Mouse (Mus musculus): ENCODE data around the gene Sh3bp5. TPM values are rescaled to one million over a fixed set of nuclear protein-coding genes. Genes with fewer than 3 reads are reported as not detected.
A peak's percentile ranks its signal among the peaks of the same experiment; 100 is the strongest.

Gene Sh3bp5
- polyA plus RNA-seq, 1 experiment = 0.12 TPM

- Histone ChIP-seq H3K27me3 (ENCODE audit: control insufficient read depth) (no peaks in the 10 kb centered on the region), H3K9me3 (ENCODE audit: control insufficient read depth, low read length) (no peaks in the 10 kb centered on the region), H3K4me3 (replicated peaks) (peak within 1 kb of the TSS; percentile 60), H3K36me3 (ENCODE audit: control insufficient read depth) (no peaks in the 10 kb centered on the region), H3K4me1 (ENCODE audit: control insufficient read depth) (peaks cover 32% of the 10 kb centered on the region)
- no peak for TF ChIP-seq GATA1 (IDR thresholded peaks at IDR 0.05; ENCODE audit: low read length)
- no peak for TF ChIP-seq TAL1 (IDR thresholded peaks at IDR 0.05; ENCODE audit: low read length)
Measured at GRCm38 (mm10) chr14:31323849-31324792, 111.8 kb downstream of the Sh3bp5 start, which contains the start of gene Dnah1. Dnah1 (minus strand) TSS chr14:31323896.

- H3K4me1 ChIP-seq (ENCODE audit: control insufficient read depth) = peaks cover 42% of the 10 kb centered on the region
- H3K36me3 ChIP-seq (ENCODE audit: control insufficient read depth) = no peaks in the 10 kb centered on the region
- no peaks in the 10 kb centered on the region for H3K27me3 ChIP-seq (ENCODE audit: control insufficient read depth)
- no peaks in the 10 kb centered on the region for H3K9me3 ChIP-seq (ENCODE audit: control insufficient read depth, low read length)
- peak overlapping the region; percentile 60 for H3K4me3 ChIP-seq (replicated peaks)
- TF ChIP-seq TAL1 (IDR thresholded peaks at IDR 0.05; ENCODE audit: low read length) (no peak), GATA1 (IDR thresholded peaks at IDR 0.05; ENCODE audit: low read length) (no peak)
Measured at GRCm38 (mm10) chr14:31323189-31323588, 112.7 kb downstream of the Sh3bp5 start.

- peaks cover 48% of the 10 kb centered on the region for H3K4me1 ChIP-seq (ENCODE audit: control insufficient read depth)
- TF ChIP-seq TAL1 (IDR thresholded peaks at IDR 0.05; ENCODE audit: low read length) (no peak), GATA1 (IDR thresholded peaks at IDR 0.05; ENCODE audit: low read length) (no peak)
- no peaks in the 10 kb centered on the region for H3K36me3 ChIP-seq (ENCODE audit: control insufficient read depth)
- no peaks in the 10 kb centered on the region for H3K9me3 ChIP-seq (ENCODE audit: control insufficient read depth, low read length)
- H3K4me3 ChIP-seq (replicated peaks) = no peak overlapping the region
- no peaks in the 10 kb centered on the region for H3K27me3 ChIP-seq (ENCODE audit: control insufficient read depth)
Measured at GRCm38 (mm10) chr14:31322191-31322590, 113.7 kb downstream of the Sh3bp5 start.

- Histone ChIP-seq H3K4me3 (replicated peaks) (no peak overlapping the region), H3K4me1 (ENCODE audit: control insufficient read depth) (peaks cover 55% of the 10 kb centered on the region), H3K36me3 (ENCODE audit: control insufficient read depth) (no peaks in the 10 kb centered on the region), H3K27me3 (ENCODE audit: control insufficient read depth) (no peaks in the 10 kb centered on the region), H3K9me3 (ENCODE audit: control insufficient read depth, low read length) (no peaks in the 10 kb centered on the region)
- TF ChIP-seq TAL1 (IDR thresholded peaks at IDR 0.05; ENCODE audit: low read length) = no peak
- TF ChIP-seq GATA1 (IDR thresholded peaks at IDR 0.05; ENCODE audit: low read length) = no peak
Measured at GRCm38 (mm10) chr14:31321181-31321580, 114.7 kb downstream of the Sh3bp5 start.

- Histone ChIP-seq H3K4me1 (ENCODE audit: control insufficient read depth) (peaks cover 55% of the 10 kb centered on the region), H3K9me3 (ENCODE audit: control insufficient read depth, low read length) (no peaks in the 10 kb centered on the region), H3K4me3 (replicated peaks) (no peak overlapping the region), H3K36me3 (ENCODE audit: control insufficient read depth) (no peaks in the 10 kb centered on the region), H3K27me3 (ENCODE audit: control insufficient read depth) (peaks cover 4% of the 10 kb centered on the region; the same call in 1 of the 2 replicates)
- no peak for TF ChIP-seq GATA1 (IDR thresholded peaks at IDR 0.05; ENCODE audit: low read length)
- TF ChIP-seq TAL1 (IDR thresholded peaks at IDR 0.05; ENCODE audit: low read length) = no peak
Measured at GRCm38 (mm10) chr14:31319546-31319945, 116.3 kb downstream of the Sh3bp5 start.

- peaks cover 40% of the 10 kb centered on the region for H3K4me1 ChIP-seq (ENCODE audit: control insufficient read depth)
- H3K27me3 ChIP-seq (ENCODE audit: control insufficient read depth) = peaks cover 4% of the 10 kb centered on the region; the same call in 1 of the 2 replicates
- no peak overlapping the region for H3K4me3 ChIP-seq (replicated peaks)
- no peaks in the 10 kb centered on the region for H3K9me3 ChIP-seq (ENCODE audit: control insufficient read depth, low read length)
- TF ChIP-seq TAL1 (IDR thresholded peaks at IDR 0.05; ENCODE audit: low read length) (no peak), GATA1 (IDR thresholded peaks at IDR 0.05; ENCODE audit: low read length) (no peak)
- H3K36me3 ChIP-seq (ENCODE audit: control insufficient read depth) = no peaks in the 10 kb centered on the region
Measured at GRCm38 (mm10) chr14:31317754-31318153, 118.1 kb downstream of the Sh3bp5 start.

GRCm38 (mm10) chr14:31316613-31317012 is 119.3 kb downstream of the Sh3bp5 start:
- H3K9me3 ChIP-seq (ENCODE audit: control insufficient read depth, low read length) = no peaks in the 10 kb centered on the region
- H3K4me3 ChIP-seq (replicated peaks) = no peak overlapping the region
- H3K36me3 ChIP-seq (ENCODE audit: control insufficient read depth) = no peaks in the 10 kb centered on the region
- H3K4me1 ChIP-seq (ENCODE audit: control insufficient read depth) = peaks cover 40% of the 10 kb centered on the region
- TF ChIP-seq GATA1 (IDR thresholded peaks at IDR 0.05; ENCODE audit: low read length) (no peak), TAL1 (IDR thresholded peaks at IDR 0.05; ENCODE audit: low read length) (no peak)
- H3K27me3 ChIP-seq (ENCODE audit: control insufficient read depth) = peaks cover 4% of the 10 kb centered on the region; the same call in 1 of the 2 replicates

- Histone ChIP-seq H3K4me1 (ENCODE audit: control insufficient read depth) (peaks cover 25% of the 10 kb centered on the region), H3K9me3 (ENCODE audit: control insufficient read depth, low read length) (no peaks in the 10 kb centered on the region), H3K36me3 (ENCODE audit: control insufficient read depth) (no peaks in the 10 kb centered on the region), H3K4me3 (replicated peaks) (no peak overlapping the region), H3K27me3 (ENCODE audit: control insufficient read depth) (peaks cover 4% of the 10 kb centered on the region; the same call in 1 of the 2 replicates)
- TF ChIP-seq TAL1 (IDR thresholded peaks at IDR 0.05; ENCODE audit: low read length) (no peak), GATA1 (IDR thresholded peaks at IDR 0.05; ENCODE audit: low read length) (no peak)
Measured at GRCm38 (mm10) chr14:31313192-31313591, 122.7 kb downstream of the Sh3bp5 start.

Other genes starting within 250 kb of the Sh3bp5 start
- 0.14 and 0.18 TPM in 2 replicates for gene Tnnc1, start 227.8 kb downstream of the Sh3bp5 start, polyA plus RNA-seq (2012)
- gene Nisch, start 219.1 kb downstream of the Sh3bp5 start, polyA plus RNA-seq (2012) = 8.6 and 10.6 TPM in 2 replicates
- gene Sema3g, start 218.2 kb downstream of the Sh3bp5 start, polyA plus RNA-seq (2012) = not detected in 2 replicates
- gene Phf7, start 184.8 kb downstream of the Sh3bp5 start, polyA plus RNA-seq (2012) = 0.21 and 0.27 TPM in 2 replicates
- 6.7 and 6.9 TPM in 2 replicates for gene Bap1, start 184.6 kb downstream of the Sh3bp5 start, polyA plus RNA-seq (2012)
- 0.01 TPM in 1 of 2 replicates, not detected in the other for gene Dnah1, start 112.2 kb downstream of the Sh3bp5 start, polyA plus RNA-seq (2012)
- gene Capn7, start 99.4 kb downstream of the Sh3bp5 start, polyA plus RNA-seq (2012) = 0.11 and 0.19 TPM in 2 replicates
- gene Eaf1, start 58.3 kb upstream of the Sh3bp5 start, polyA plus RNA-seq (2012) = 18.0 and 27.2 TPM in 2 replicates
- 0.26 and 0.28 TPM in 2 replicates for gene Mettl6, start 59.0 kb upstream of the Sh3bp5 start, polyA plus RNA-seq (2012)
- gene Colq, start 155.3 kb upstream of the Sh3bp5 start, polyA plus RNA-seq (2012) = not detected in 2 replicates
- gene Gm49387, start 204.8 kb upstream of the Sh3bp5 start, polyA plus RNA-seq (2012) = not detected in 2 replicates
- gene Btd, start 204.9 kb upstream of the Sh3bp5 start, polyA plus RNA-seq (2012) = 0.26 and 0.30 TPM in 2 replicates
- 0.04 and 0.50 TPM in 2 replicates for gene Hacl1, start 205.2 kb upstream of the Sh3bp5 start, polyA plus RNA-seq (2012)